Mouse (Mus musculus) liver, embryonic 14 days (tissue): ENCODE data around the gene Olfr921. TPM values are rescaled to one million over a fixed set of nuclear protein-coding genes. Genes with fewer than 3 reads are reported as not detected.

ENCODE experiments used
- polyA plus RNA-seq: library from polyadenylated mRNA; depleted of rRNA; stranded (reverse); fragments of >200 nt; gene quantifications from 2 replicates; pipeline ENCODE4 v1.2.3, GENCODE M21; 2012; rRNA removed

Gene Olfr921
- polyA plus RNA-seq, result not detected in 2 replicates

GRCm38 (mm10) chr9:38772768-38773167, at the start of gene Olfr921:
TSS of gene Olfr921 (plus strand) at chr9:38773068.

GRCm38 (mm10) chr9:38751999-38752398, 20.9 kb upstream of the Olfr921 start, which contains the start of gene Olfr920:
TSS of gene Olfr920 (plus strand) at chr9:38752299.

GRCm38 (mm10) chr9:38814314-38814713, 41.4 kb downstream of the Olfr921 start, which contains the start of gene Olfr922:
TSS of gene Olfr922 (plus strand) at chr9:38814614.

GRCm38 (mm10) chr9:38826245-38826644, 53.4 kb downstream of the Olfr921 start, which contains the start of gene Olfr923:
TSS of gene Olfr923 (plus strand) at chr9:38826545.

Other genes starting within 250 kb of the Olfr921 start
- not detected in 2 replicates for gene Olfr910, start 235.2 kb upstream of the Olfr921 start, polyA plus RNA-seq
- gene Olfr912, start 192.9 kb upstream of the Olfr921 start, polyA plus RNA-seq, result not detected in 2 replicates
- gene Olfr913, start 180.3 kb upstream of the Olfr921 start, polyA plus RNA-seq, result not detected in 2 replicates
- not detected in 2 replicates for gene Olfr914, start 168.0 kb upstream of the Olfr921 start, polyA plus RNA-seq
- gene Olfr916, start 113.2 kb upstream of the Olfr921 start, polyA plus RNA-seq, result not detected in 2 replicates
- not detected in 2 replicates for gene Olfr917, start 107.2 kb upstream of the Olfr921 start, polyA plus RNA-seq
- gene Olfr918, start 98.5 kb upstream of the Olfr921 start, polyA plus RNA-seq, result not detected in 2 replicates
- gene Olfr919, start 69.4 kb upstream of the Olfr921 start, polyA plus RNA-seq, result not detected in 2 replicates
- gene Vwa5a, start 54.8 kb upstream of the Olfr921 start, polyA plus RNA-seq, result 4.3 and 5.0 TPM in 2 replicates
- gene Olfr920, start 20.8 kb upstream of the Olfr921 start, polyA plus RNA-seq, result 0.03 and 0.05 TPM in 2 replicates
- not detected in 2 replicates for gene Olfr922, start 41.5 kb downstream of the Olfr921 start, polyA plus RNA-seq
- not detected in 2 replicates for gene Olfr923, start 53.5 kb downstream of the Olfr921 start, polyA plus RNA-seq
- gene Olfr924, start 71.4 kb downstream of the Olfr921 start, polyA plus RNA-seq, result not detected in 2 replicates
- gene Olfr26, start 82.0 kb downstream of the Olfr921 start, polyA plus RNA-seq, result not detected in 2 replicates
- not detected in 2 replicates for gene Olfr926, start 104.1 kb downstream of the Olfr921 start, polyA plus RNA-seq
- gene Olfr930, start 156.7 kb downstream of the Olfr921 start, polyA plus RNA-seq, result not detected in 2 replicates
- not detected in 2 replicates for gene Olfr933, start 199.2 kb downstream of the Olfr921 start, polyA plus RNA-seq
- gene Olfr934, start 215.2 kb downstream of the Olfr921 start, polyA plus RNA-seq, result not detected in 2 replicates
- gene Olfr935, start 226.6 kb downstream of the Olfr921 start, polyA plus RNA-seq, result not detected in 2 replicates